Mouse (Mus musculus): ENCODE measurements around the gene Ezr. TPM values are rescaled to one million over a fixed set of nuclear protein-coding genes. Genes with fewer than 3 reads are reported as not detected.

The Ezr gene
- total and polyA plus RNA-seq, 2 experiments from 2014 or later: 44.7 to 62.4 TPM

- no peak overlapping the region for H3K9ac ChIP-seq (replicated peaks; ENCODE audit: low read length)
- no peak for DNase-seq (ENCODE audit: low spot score)
- no peak overlapping the region for H3K4me3 ChIP-seq (ENCODE audit: low read length)
- H3K4me1 ChIP-seq (ENCODE audit: insufficient read depth, low read length): no peaks in the 10 kb centered on the region; the same call in 1 of the 2 replicates
- no peak overlapping the region for H3K27ac ChIP-seq
- 91% methylated on average over 14 of the region's 14 CpGs for WGBS
- H3K4me2 ChIP-seq (ENCODE audit: low read depth, low read length): no peak overlapping the region
- ATAC-seq: no peak
- no peaks in the 10 kb centered on the region for H3K27me3 ChIP-seq (ENCODE audit: insufficient read depth, low read length)
- H3K36me3 ChIP-seq (ENCODE audit: insufficient read depth, low read length): no peaks in the 10 kb centered on the region
- TF ChIP-seq CTCF (IDR thresholded peaks at IDR 0.05; ENCODE audit: low read depth): no peak
- H3K9me3 ChIP-seq (ENCODE audit: low read length): no peaks in the 10 kb centered on the region
Measured at GRCm38 (mm10) chr17:6773249-6773966, 9.2 kb downstream of the Ezr start.

GRCm38 (mm10) chr17:6772490-6772773 is 10.2 kb downstream of the Ezr start:
- H3K4me2 ChIP-seq (ENCODE audit: low read depth, low read length): no peak overlapping the region
- no peak for DNase-seq (ENCODE audit: low spot score)
- H3K36me3 ChIP-seq (ENCODE audit: insufficient read depth, low read length): no peaks in the 10 kb centered on the region
- ATAC-seq: no peak
- no peaks in the 10 kb centered on the region for H3K27me3 ChIP-seq (ENCODE audit: insufficient read depth, low read length)
- no peak for TF ChIP-seq CTCF (IDR thresholded peaks at IDR 0.05; ENCODE audit: low read depth)
- H3K27ac ChIP-seq: no peak overlapping the region
- WGBS: 82% methylated on average over 5 of the region's 5 CpGs
- no peak overlapping the region for H3K4me3 ChIP-seq (ENCODE audit: low read length)
- H3K9me3 ChIP-seq (ENCODE audit: low read length): no peaks in the 10 kb centered on the region
- no peaks in the 10 kb centered on the region; the same call in 1 of the 2 replicates for H3K4me1 ChIP-seq (ENCODE audit: insufficient read depth, low read length)
- no peak overlapping the region for H3K9ac ChIP-seq (replicated peaks; ENCODE audit: low read length)

GRCm38 (mm10) chr17:6771661-6772489 is 10.7 kb downstream of the Ezr start:
- Histone ChIP-seq H3K9me3 (ENCODE audit: low read length) (no peaks in the 10 kb centered on the region), H3K27me3 (ENCODE audit: insufficient read depth, low read length) (no peaks in the 10 kb centered on the region), H3K4me3 (ENCODE audit: low read length) (no peak overlapping the region), H3K9ac (replicated peaks; ENCODE audit: low read length) (no peak overlapping the region), H3K36me3 (ENCODE audit: insufficient read depth, low read length) (no peaks in the 10 kb centered on the region), H3K4me2 (ENCODE audit: low read depth, low read length) (no peak overlapping the region), H3K4me1 (ENCODE audit: insufficient read depth, low read length) (no peaks in the 10 kb centered on the region; the same call in 1 of the 2 replicates), H3K27ac (no peak overlapping the region)
- 81% methylated on average over 16 of the region's 16 CpGs for WGBS
- TF ChIP-seq CTCF (IDR thresholded peaks at IDR 0.05; ENCODE audit: low read depth): no peak
- no peak for ATAC-seq
- DNase-seq (ENCODE audit: low spot score): no peak

- WGBS: 41% methylated on average over 4 of the region's 4 CpGs
- DNase-seq (ENCODE audit: low spot score) (peak; percentile 58), ATAC-seq (no peak)
- H3K4me3 ChIP-seq (ENCODE audit: low read length): no peak overlapping the region
- peak overlapping the region; percentile 45; the same call in 1 of the 2 replicates for H3K27ac ChIP-seq
- no peaks in the 10 kb centered on the region for H3K27me3 ChIP-seq (ENCODE audit: insufficient read depth, low read length)
- H3K36me3 ChIP-seq (ENCODE audit: insufficient read depth, low read length): no peaks in the 10 kb centered on the region
- no peak overlapping the region for H3K9ac ChIP-seq (replicated peaks; ENCODE audit: low read length)
- H3K4me2 ChIP-seq (ENCODE audit: low read depth, low read length): no peak overlapping the region
- H3K4me1 ChIP-seq (ENCODE audit: insufficient read depth, low read length): no peaks in the 10 kb centered on the region; the same call in 1 of the 2 replicates
- H3K9me3 ChIP-seq (ENCODE audit: low read length): no peaks in the 10 kb centered on the region
- TF ChIP-seq CTCF (IDR thresholded peaks at IDR 0.05; ENCODE audit: low read depth): no peak
Measured at GRCm38 (mm10) chr17:6769602-6770001, 13.0 kb downstream of the Ezr start.

- H3K4me3 ChIP-seq (ENCODE audit: low read length): no peak overlapping the region
- DNase-seq (ENCODE audit: low spot score) (peak; percentile 40), ATAC-seq (no peak)
- TF ChIP-seq CTCF (IDR thresholded peaks at IDR 0.05; ENCODE audit: low read depth): no peak
- no peaks in the 10 kb centered on the region for H3K36me3 ChIP-seq (ENCODE audit: insufficient read depth, low read length)
- WGBS: 75% methylated on average over 5 of the region's 5 CpGs
- no peaks in the 10 kb centered on the region for H3K27me3 ChIP-seq (ENCODE audit: insufficient read depth, low read length)
- no peaks in the 10 kb centered on the region; the same call in 1 of the 2 replicates for H3K4me1 ChIP-seq (ENCODE audit: insufficient read depth, low read length)
- H3K4me2 ChIP-seq (ENCODE audit: low read depth, low read length): no peak overlapping the region
- no peak overlapping the region for H3K9ac ChIP-seq (replicated peaks; ENCODE audit: low read length)
- H3K9me3 ChIP-seq (ENCODE audit: low read length): no peaks in the 10 kb centered on the region
- H3K27ac ChIP-seq: no peak overlapping the region
Measured at GRCm38 (mm10) chr17:6768301-6768788, 14.2 kb downstream of the Ezr start.

- H3K27me3 ChIP-seq (ENCODE audit: insufficient read depth, low read length): no peaks in the 10 kb centered on the region
- DNase-seq (ENCODE audit: low spot score) (no peak), ATAC-seq (no peak)
- no peaks in the 10 kb centered on the region for H3K9me3 ChIP-seq (ENCODE audit: low read length)
- no peaks in the 10 kb centered on the region; the same call in 1 of the 2 replicates for H3K4me1 ChIP-seq (ENCODE audit: insufficient read depth, low read length)
- H3K9ac ChIP-seq (replicated peaks; ENCODE audit: low read length): no peak overlapping the region
- H3K27ac ChIP-seq: no peak overlapping the region
- no peak for TF ChIP-seq CTCF (IDR thresholded peaks at IDR 0.05; ENCODE audit: low read depth)
- WGBS: 65% methylated on average over 5 of the region's 5 CpGs
- H3K36me3 ChIP-seq (ENCODE audit: insufficient read depth, low read length): no peaks in the 10 kb centered on the region
- H3K4me3 ChIP-seq (ENCODE audit: low read length): no peak overlapping the region
- H3K4me2 ChIP-seq (ENCODE audit: low read depth, low read length): no peak overlapping the region
Measured at GRCm38 (mm10) chr17:6767771-6768170, 14.8 kb downstream of the Ezr start.
